Mouse (Mus musculus) bone marrow, adult 2 months (tissue): ENCODE measurements around the gene Anapc15-ps. TPM values are rescaled to one million over a fixed set of nuclear protein-coding genes. Genes with fewer than 3 reads are reported as not detected.
A peak's percentile ranks its signal among the peaks of the same experiment; 100 is the strongest.

Experiments
- H3K27ac ChIP-seq: fragments of 200-500 bp; 2 replicates; pipeline ENCODE4 v1.5.1; 2012; ENCODE audit warnings: low read depth, mild to moderate bottlenecking, control low read depth, inconsistent platforms, low read length; ENCODE audit not compliant: control insufficient read depth, poor library complexity, insufficient read depth
- H3K4me1 ChIP-seq: fragments of 200-500 bp; 2 replicates; pipeline ENCODE4 v1.6.1; 2011; ENCODE audit warnings: low read length; ENCODE audit not compliant: control insufficient read depth, insufficient read depth
- H3K4me3 ChIP-seq: fragments of 200-500 bp; replicated peaks from 2 replicates; pipeline ENCODE3; 2011; ENCODE audit warnings: mild to moderate bottlenecking, low read depth, low read length, control low read depth; ENCODE audit not compliant: control insufficient read depth
- CTCF ChIP-seq: fragments of 200-500 bp; IDR thresholded peaks from 2 replicates; pipeline ENCODE4 v1.5.1; 2011; ENCODE audit warnings: low read length, control low read depth; ENCODE audit not compliant: control insufficient read depth, insufficient read depth
- POLR2A ChIP-seq: fragments of 200-500 bp; IDR thresholded peaks from 2 replicates; pipeline ENCODE4 v1.6.1; 2011; ENCODE audit warnings: low read depth, mild to moderate bottlenecking, control low read depth, low read length, borderline replicate concordance; ENCODE audit not compliant: control insufficient read depth
- WGBS: fragments of 180-500 bp; shearing (Covaris S2); methylation state at CpG from one replicate; pipeline ENCODE4 v1.1.7; 2018; 5-methylcytosine and 5-hydroxymethylcytosine counted together
- polyA plus RNA-seq: library from polyadenylated mRNA; stranded (reverse); fragments of >200 nt; gene quantifications from 2 replicates; pipeline ENCODE4 v1.2.4, GENCODE M21; 2011; ENCODE audit warnings: low replicate concordance; ENCODE audit not compliant: missing spikeins, insufficient read depth, insufficient read length

The Anapc15-ps gene
- polyA plus RNA-seq, 1 experiment: not detected

DNA sequence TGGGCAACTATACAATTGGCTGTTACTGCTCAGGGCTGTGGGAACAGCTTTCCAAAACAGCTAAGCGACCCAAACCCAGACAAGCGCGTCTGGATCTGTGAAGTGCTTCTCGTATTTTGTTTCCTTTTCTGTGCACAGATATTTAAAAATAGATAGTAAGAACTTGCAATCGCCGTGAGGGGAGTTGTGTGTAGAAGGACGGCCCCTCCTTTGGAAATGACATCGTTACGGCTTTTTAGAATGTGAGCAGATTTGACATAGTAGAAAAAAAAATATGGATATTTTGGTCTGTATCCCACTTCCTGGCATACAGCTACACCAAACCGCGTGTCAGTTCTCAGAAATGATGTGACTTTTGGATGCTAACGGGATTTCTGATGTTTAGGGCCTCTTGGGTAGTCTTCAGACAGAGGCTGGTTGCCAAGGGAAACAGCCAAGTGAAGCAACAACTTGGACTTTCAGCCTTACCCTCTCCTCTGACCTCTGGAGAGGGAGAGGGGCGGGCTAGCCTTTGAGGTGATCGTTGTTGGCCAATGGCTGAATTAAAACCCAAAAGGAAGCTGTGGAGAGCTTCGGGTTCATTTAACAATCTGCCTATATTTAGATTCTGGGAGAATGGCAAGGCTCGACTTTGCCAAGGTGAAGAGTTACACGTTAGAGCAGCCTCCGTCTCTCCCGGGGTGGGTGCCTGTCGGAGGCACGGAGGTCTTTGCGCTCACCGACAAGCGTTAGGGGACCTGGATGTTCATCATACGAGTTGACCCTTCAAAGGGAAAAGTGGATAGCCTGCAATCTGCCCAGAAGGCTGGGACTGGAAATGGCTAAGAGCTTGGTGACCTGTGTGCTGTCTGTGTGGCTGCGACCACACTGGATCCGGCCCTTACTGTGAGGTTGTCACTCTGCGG is 7.2 kb upstream of the Anapc15-ps start:
- WGBS: 54% methylated on average over 28 of the region's 28 CpGs
- H3K4me1 ChIP-seq: peaks cover 3% of the 10 kb centered on the region; the same call in 1 of the 2 replicates
- H3K4me3 ChIP-seq: peak overlapping the region; percentile 8
- TF ChIP-seq POLR2A: no peak
- TF ChIP-seq CTCF: no peak
- H3K27ac ChIP-seq: no peak overlapping the region; the same call in 1 of the 2 replicates

DNA sequence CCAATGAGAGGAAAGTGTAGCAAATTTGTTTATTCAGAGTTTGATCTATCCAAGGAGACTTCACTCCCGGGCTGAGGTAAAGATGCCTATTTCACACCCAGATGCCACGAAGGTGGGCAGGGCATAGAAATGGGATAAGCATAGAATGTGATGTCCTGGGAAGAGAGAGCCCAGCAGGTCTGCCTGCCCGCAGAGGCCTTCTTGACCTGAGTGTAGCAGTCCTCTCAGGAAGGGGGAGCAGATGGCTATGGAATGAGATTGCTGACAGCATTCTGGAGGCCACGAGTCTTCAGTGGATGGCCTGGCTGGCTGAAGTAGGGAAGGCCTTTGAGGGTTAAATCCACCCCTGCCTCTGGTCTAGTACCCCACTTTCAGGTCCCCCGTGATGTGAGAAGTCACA is 5.9 kb upstream of the Anapc15-ps start:
- TF ChIP-seq POLR2A (no peak), CTCF (no peak)
- Histone ChIP-seq H3K4me1 (peaks cover 3% of the 10 kb centered on the region; the same call in 1 of the 2 replicates), H3K27ac (peak overlapping the region; percentile 19; the same call in 1 of the 2 replicates), H3K4me3 (no peak overlapping the region)
- WGBS: 70% methylated on average over 5 of the region's 5 CpGs

DNA sequence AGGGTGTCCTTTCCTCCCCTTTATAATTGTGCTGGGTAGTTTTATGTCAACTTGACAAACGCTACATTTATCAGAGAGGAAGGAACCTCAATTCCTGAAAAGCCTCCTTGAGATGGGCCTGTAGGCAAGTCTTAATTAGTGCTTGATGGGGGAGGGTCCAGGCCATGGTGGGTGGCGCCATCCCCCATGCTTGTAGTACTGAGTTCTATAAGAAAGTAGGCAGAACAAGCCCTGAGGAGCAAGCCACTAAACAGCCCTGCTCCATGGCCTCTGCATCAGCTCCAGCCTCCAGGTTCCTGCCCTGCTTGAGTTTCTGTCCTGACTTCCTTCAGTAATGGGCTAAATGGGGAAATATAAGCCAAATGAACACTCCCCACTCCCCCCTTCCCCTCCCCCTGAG is 5.4 kb upstream of the Anapc15-ps start:
- peaks cover 3% of the 10 kb centered on the region; the same call in 1 of the 2 replicates for H3K4me1 ChIP-seq
- TF ChIP-seq CTCF: no peak
- TF ChIP-seq POLR2A: no peak
- no peak overlapping the region for H3K27ac ChIP-seq

DNA sequence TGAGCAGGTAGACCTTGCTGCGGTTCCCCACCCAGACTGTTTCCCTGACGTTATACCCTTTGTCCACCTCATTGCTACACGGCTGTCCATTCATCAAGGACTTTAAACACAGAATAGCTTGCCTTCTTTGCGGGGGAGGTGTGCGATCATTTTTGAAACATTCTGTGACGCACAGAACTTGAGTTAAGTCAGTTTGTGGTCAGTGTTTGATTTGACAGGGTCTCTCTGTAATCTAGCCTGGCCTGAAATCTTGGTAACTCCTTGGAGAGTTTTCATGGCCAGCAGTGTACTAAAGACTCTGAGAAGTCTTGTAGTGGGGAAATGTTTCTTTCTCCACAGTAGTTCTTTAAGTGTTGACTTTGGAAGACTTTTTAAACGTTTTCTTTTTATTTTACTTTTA is 5.0 kb upstream of the Anapc15-ps start:
- peak overlapping the region; percentile 56 for H3K4me3 ChIP-seq
- 24% methylated on average over 7 of the region's 7 CpGs for WGBS

More for the DNA sequence above, 5.4 kb upstream of the Anapc15-ps start:
- H3K4me3 ChIP-seq: no peak overlapping the region
- WGBS: 48% methylated on average over 2 of the region's 2 CpGs

DNA sequence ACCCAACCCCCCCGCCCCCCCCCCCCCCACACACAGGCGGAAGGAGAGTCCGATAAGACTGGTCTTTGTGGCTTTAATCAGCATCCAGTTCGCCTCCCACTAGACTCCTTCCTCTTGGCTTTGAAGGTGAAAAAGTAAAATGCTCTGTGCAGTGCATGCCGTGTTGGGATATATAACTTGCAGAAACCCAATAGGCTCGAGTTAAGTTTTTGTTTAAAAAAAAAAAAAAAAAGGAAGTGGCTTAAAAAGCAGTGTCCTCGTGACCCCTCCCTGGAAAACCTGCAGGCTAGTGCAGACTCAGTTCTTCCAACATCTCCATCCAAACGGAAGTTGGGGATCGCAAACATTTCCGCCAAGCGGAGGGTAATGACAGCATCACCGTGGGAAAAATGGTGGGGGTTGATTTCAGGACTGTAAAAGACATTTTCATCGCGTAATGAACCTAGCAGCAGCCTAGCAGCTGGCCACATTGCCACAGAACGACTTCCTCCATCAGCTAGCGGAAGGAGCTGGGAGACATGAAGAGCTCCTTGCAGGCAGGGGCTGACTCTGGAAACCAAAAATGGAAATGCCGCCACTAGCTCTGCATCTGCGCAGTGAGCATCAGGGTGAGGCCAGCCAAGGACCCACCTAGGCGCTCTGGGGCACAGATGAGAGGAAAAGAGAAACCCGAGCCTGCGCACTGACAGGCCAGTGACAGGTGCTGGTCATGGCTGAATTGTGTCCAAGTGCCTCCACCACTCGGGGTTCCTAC is 4.3 kb upstream of the Anapc15-ps start:
- TF ChIP-seq CTCF: no peak
- TF ChIP-seq POLR2A: no peak
- H3K4me1 ChIP-seq: peaks cover 3% of the 10 kb centered on the region; the same call in 1 of the 2 replicates
- WGBS: under 1% methylated on average over 22 of the region's 22 CpGs
- H3K27ac ChIP-seq: peak overlapping the region; percentile 81
- peak overlapping the region; percentile 56 for H3K4me3 ChIP-seq

More for the DNA sequence above, 5.0 kb upstream of the Anapc15-ps start:
- H3K4me1 ChIP-seq: peaks cover 3% of the 10 kb centered on the region; the same call in 1 of the 2 replicates
- TF ChIP-seq POLR2A (no peak), CTCF (no peak)
- peak overlapping the region; percentile 81 for H3K27ac ChIP-seq

DNA sequence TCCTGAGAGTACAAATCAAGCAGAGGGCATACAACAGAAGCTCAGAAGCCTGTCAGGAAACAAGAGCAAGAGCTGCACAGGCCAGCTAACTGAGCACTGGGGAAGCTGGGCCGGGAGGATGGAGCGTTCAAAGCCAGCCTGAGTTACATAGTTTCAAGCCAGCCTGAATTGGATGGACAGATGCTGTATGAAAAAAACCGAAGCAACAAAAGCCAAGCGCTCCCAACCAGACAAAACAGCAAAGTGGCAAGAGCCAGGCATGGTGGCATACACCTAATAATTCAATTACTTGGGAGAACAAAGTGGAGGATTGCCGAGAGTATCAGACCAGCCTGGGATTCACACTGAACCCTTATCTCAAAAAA is 3.7 kb upstream of the Anapc15-ps start:
- WGBS: 14% methylated on average over 5 of the region's 5 CpGs

DNA sequence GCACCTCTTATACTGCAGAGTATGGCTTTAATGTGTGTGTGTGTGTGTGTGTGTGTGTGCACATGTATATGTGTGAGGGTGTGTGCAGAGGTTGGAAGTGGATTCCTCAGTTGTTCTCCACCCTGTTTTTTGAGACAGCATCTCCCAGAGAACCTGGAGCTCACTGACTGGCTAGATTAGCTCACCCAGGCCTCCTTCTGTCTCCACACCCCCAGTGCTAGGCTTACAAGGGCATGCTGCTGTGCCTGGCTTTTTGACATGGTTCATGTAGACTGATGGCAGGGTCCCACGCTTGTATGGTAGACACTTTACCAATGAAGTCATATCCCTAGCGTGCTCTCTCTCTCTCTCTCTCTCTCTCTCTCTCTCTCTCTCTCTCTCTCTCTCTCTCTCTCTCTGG is 3.1 kb upstream of the Anapc15-ps start:
- TF ChIP-seq CTCF: no peak
- no peak for TF ChIP-seq POLR2A
- 96% methylated on average over 2 of the region's 2 CpGs for WGBS
- Histone ChIP-seq H3K4me1 (peaks cover 1% of the 10 kb centered on the region; the same call in 1 of the 2 replicates), H3K4me3 (no peak overlapping the region), H3K27ac (no peak overlapping the region)

More for the DNA sequence above, 3.7 kb upstream of the Anapc15-ps start:
- Histone ChIP-seq H3K4me3 (no peak overlapping the region), H3K4me1 (peaks cover 3% of the 10 kb centered on the region; the same call in 1 of the 2 replicates), H3K27ac (peak overlapping the region; percentile 8; the same call in 1 of the 2 replicates)
- TF ChIP-seq POLR2A (no peak), CTCF (no peak)
